Mouse (Mus musculus) embryo, embryonic 11.5 days (tissue): ENCODE measurements around the gene Lin28a.

ENCODE experiments used
- DNase-seq: peaks from one replicate; pipeline ENCODE4 v3.0.0-alpha.2; 2012; ENCODE audit warnings: low read depth, low spot score

The Lin28a gene

GRCm38 (mm10) chr4:134018779-134019145, at the start of gene Lin28a:
Gene Lin28a, minus strand, starts transcription at chr4:134018841.
- no peak for DNase-seq

- no peak for DNase-seq
Measured at GRCm38 (mm10) chr4:134067833-134068544, 49.3 kb upstream of the Lin28a start.

GRCm38 (mm10) chr4:134067383-134067782, 48.7 kb upstream of the Lin28a start:
- DNase-seq: no peak

- DNase-seq: no peak
Measured at GRCm38 (mm10) chr4:134065431-134066004, 46.9 kb upstream of the Lin28a start.

- no peak for DNase-seq
Measured at GRCm38 (mm10) chr4:134062561-134062960, 43.9 kb upstream of the Lin28a start.

- DNase-seq: no peak
Measured at GRCm38 (mm10) chr4:134061944-134062446, 43.4 kb upstream of the Lin28a start.

- no peak for DNase-seq
Measured at GRCm38 (mm10) chr4:134061166-134061830, 42.7 kb upstream of the Lin28a start.

- no peak for DNase-seq
Measured at GRCm38 (mm10) chr4:134060135-134060865, 41.7 kb upstream of the Lin28a start, which contains the start of gene Crybg2. Gene Crybg2, plus strand, starts transcription at chr4:134060815.

- DNase-seq: no peak
Measured at GRCm38 (mm10) chr4:134058908-134059307, 40.3 kb upstream of the Lin28a start.

- no peak for DNase-seq
Measured at GRCm38 (mm10) chr4:134058166-134058715, 39.6 kb upstream of the Lin28a start.

- no peak for DNase-seq
Measured at GRCm38 (mm10) chr4:134053538-134053937, 34.9 kb upstream of the Lin28a start, which contains the start of gene Zfp683. Gene Zfp683, plus strand, starts transcription at chr4:134053838.

- DNase-seq: no peak
Measured at GRCm38 (mm10) chr4:134052560-134052959, 33.9 kb upstream of the Lin28a start.

- DNase-seq: no peak
Measured at GRCm38 (mm10) chr4:134051912-134052311, 33.3 kb upstream of the Lin28a start.

GRCm38 (mm10) chr4:134047648-134048047, 29.0 kb upstream of the Lin28a start:
- DNase-seq: no peak

GRCm38 (mm10) chr4:134043041-134043440, 24.4 kb upstream of the Lin28a start:
- DNase-seq: no peak

GRCm38 (mm10) chr4:134041317-134042123, 22.9 kb upstream of the Lin28a start:
- no peak for DNase-seq

GRCm38 (mm10) chr4:134035953-134036352, 17.3 kb upstream of the Lin28a start:
- peak; percentile 71 for DNase-seq

- no peak for DNase-seq
Measured at GRCm38 (mm10) chr4:134025802-134026201, 7.2 kb upstream of the Lin28a start.

GRCm38 (mm10) chr4:134020621-134021020, 2.0 kb upstream of the Lin28a start:
- DNase-seq: peak; percentile 67

GRCm38 (mm10) chr4:134019641-134020351, 1.2 kb upstream of the Lin28a start:
- no peak for DNase-seq
